Mouse (Mus musculus) hindbrain, embryonic 11.5 days (tissue): ENCODE measurements around the gene Zscan4-ps2. TPM values are rescaled to one million over a fixed set of nuclear protein-coding genes. Genes with fewer than 3 reads are reported as not detected.
"Not testable (repeated sequence)": the region's sequence is repeated elsewhere in the genome, so short reads cannot be mapped to it uniquely, and the experiment has no call there.

Source experiments
- ATAC-seq: fragments of 200-750 bp; cut with Nextera tagmentation; 2 replicates; pipeline ENCODE4 v1.8.0; 2017; ENCODE audit warnings: mild to moderate bottlenecking, moderate TSS enrichment, moderate library complexity; ENCODE audit not compliant: low FRiP score
- DNase-seq: peaks from one replicate; pipeline ENCODE4 v3.0.0-alpha.2; 2015; ENCODE audit warnings: low spot score
- H3K27ac ChIP-seq: fragments of 300-500 bp; sonication (generic); 2 replicates; pipeline ENCODE4 v1.5.1; 2014; ENCODE audit warnings: mild to moderate bottlenecking, low read depth, low read length
- H3K27me3 ChIP-seq: fragments of 300-500 bp; sonication (generic); 2 replicates; pipeline ENCODE4 v1.6.1; 2014; ENCODE audit warnings: mild to moderate bottlenecking, low read length, moderate library complexity, mixed read lengths; ENCODE audit not compliant: control insufficient read depth, insufficient read depth
- H3K36me3 ChIP-seq: fragments of 300-500 bp; sonication (generic); 2 replicates; pipeline ENCODE4 v1.6.1; 2014; ENCODE audit warnings: mild to moderate bottlenecking, low read length, moderate library complexity, mixed read lengths; ENCODE audit not compliant: control insufficient read depth, insufficient read depth
- H3K4me1 ChIP-seq: fragments of 300-500 bp; sonication (generic); replicated peaks from 2 replicates; pipeline ENCODE4 v1.6.1; 2014; ENCODE audit warnings: low read length, mixed read lengths; ENCODE audit not compliant: control insufficient read depth, insufficient read depth
- H3K4me2 ChIP-seq: fragments of 300-500 bp; sonication (generic); replicated peaks from 2 replicates; pipeline ENCODE4 v1.6.1; 2014; ENCODE audit warnings: mild to moderate bottlenecking, low read depth, low read length
- H3K4me3 ChIP-seq: fragments of 300-500 bp; sonication (generic); 2 replicates; pipeline ENCODE4 v1.5.1; 2014; ENCODE audit warnings: low read depth, low read length
- H3K9ac ChIP-seq: fragments of 300-500 bp; sonication (generic); 2 replicates; pipeline ENCODE4 v1.6.1; 2014; ENCODE audit warnings: low read depth, low read length
- H3K9me3 ChIP-seq: fragments of 300-500 bp; sonication (generic); 2 replicates; pipeline ENCODE4 v1.6.1; 2016; ENCODE audit warnings: low read length; ENCODE audit not compliant: control insufficient read depth
- WGBS: fragments of 180-500 bp; shearing (Covaris S2); extraction: QIAGEN DNeasy Blood & Tissue Kit; methylation state at CpG from one replicate; pipeline ENCODE4 v1.1.7; 2014; 5-methylcytosine and 5-hydroxymethylcytosine counted together
- polyA plus RNA-seq: library from polyadenylated mRNA; unstranded; fragments of >200 nt; fragmentation: Nextera tagmentation; extraction: Ambion mirVana; gene quantifications from 2 replicates; pipeline ENCODE4 v1.2.1, GENCODE M21; 2014

Gene Zscan4-ps2
- not detected in 2 replicates for polyA plus RNA-seq

- H3K36me3 ChIP-seq, H3K27me3 ChIP-seq, H3K27ac ChIP-seq, H3K9ac ChIP-seq, ATAC-seq, H3K9me3 ChIP-seq, DNase-seq, H3K4me3 ChIP-seq, H3K4me1 ChIP-seq, H3K4me2 ChIP-seq: not testable (repeated sequence)
- WGBS = 92% methylated on average over 1 of the region's 1 CpGs
These were observed at the start of gene Zscan4-ps2 for GRCm38 (mm10) chr7:11514010-11514409. Gene Zscan4-ps2 (plus strand): TSS chr7:11514310.

Other genes with a start within 250 kb of the Zscan4-ps2 start
- not detected in 2 replicates for gene Zscan4e, start 203.6 kb upstream of the Zscan4-ps2 start, polyA plus RNA-seq
- gene Zscan4f, start 116.4 kb upstream of the Zscan4-ps2 start, polyA plus RNA-seq = not detected in 2 replicates
- not detected in 2 replicates for gene Zscan4-ps3, start 95.0 kb downstream of the Zscan4-ps2 start, polyA plus RNA-seq
- gene Vmn1r72, start 165.8 kb downstream of the Zscan4-ps2 start, polyA plus RNA-seq = not detected in 2 replicates
- gene Vmn1r73, start 216.0 kb downstream of the Zscan4-ps2 start, polyA plus RNA-seq = not detected in 2 replicates